Mouse (Mus musculus): ENCODE measurements around the gene Asic2.

DNA sequence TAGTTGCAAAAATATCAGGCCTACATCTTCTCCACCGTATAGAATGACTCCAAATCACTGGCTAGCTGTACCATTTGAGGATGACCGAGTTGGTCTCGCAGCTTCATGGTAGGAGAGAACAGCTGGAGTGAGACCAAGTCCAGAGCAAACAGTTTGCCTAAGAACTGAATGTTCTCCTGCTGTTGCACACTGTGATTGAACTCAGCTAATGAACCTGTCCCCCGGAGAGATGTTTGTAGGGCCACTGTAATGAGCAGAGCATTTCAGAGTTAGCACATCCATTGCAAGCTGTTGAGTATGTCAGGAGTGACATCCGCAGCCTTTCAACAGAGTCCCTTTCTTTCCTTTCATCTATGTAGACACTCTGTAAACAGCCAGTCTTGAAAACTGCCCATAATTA, 993.6 kb downstream of the Asic2 start:
- TF ChIP-seq POLR2A (IDR thresholded peaks at IDR 0.05; ENCODE audit: borderline replicate concordance, control insufficient read depth, low read depth, low read length) (no peak), CTCF (IDR thresholded peaks at IDR 0.05; ENCODE audit: control insufficient read depth, insufficient read depth, low read length) (no peak)
